Mouse (Mus musculus) forebrain, embryonic 10.5 days (tissue): Measurements from ENCODE around the gene Nfib. TPM values are rescaled to one million over a fixed set of nuclear protein-coding genes. Genes with fewer than 3 reads are reported as not detected.
A peak's percentile ranks its signal among the peaks of the same experiment; 100 is the strongest.

ENCODE experiments used
- DNase-seq: peaks from one replicate; pipeline ENCODE4 v3.0.0-alpha.2; 2017; ENCODE audit warnings: low spot score; ENCODE audit errors: extremely low spot score
- H3K27ac ChIP-seq: fragments of 300-500 bp; sonication (generic); 2 replicates; pipeline ENCODE4 v1.5.1; 2016; ENCODE audit warnings: mild to moderate bottlenecking
- H3K27me3 ChIP-seq: fragments of 300-500 bp; sonication (generic); 2 replicates; pipeline ENCODE4 v1.6.1; 2016; ENCODE audit warnings: mild to moderate bottlenecking; ENCODE audit not compliant: poor library complexity, severe bottlenecking
- H3K36me3 ChIP-seq: fragments of 300-500 bp; sonication (generic); replicated peaks from 2 replicates; pipeline ENCODE4 v1.6.1; 2016; ENCODE audit warnings: mild to moderate bottlenecking, moderate library complexity
- H3K4me1 ChIP-seq: fragments of 300-500 bp; sonication (generic); 2 replicates; pipeline ENCODE4 v1.6.1; 2016
- H3K4me3 ChIP-seq: fragments of 300-500 bp; sonication (generic); 2 replicates; pipeline ENCODE4 v1.5.1; 2016; ENCODE audit warnings: mild to moderate bottlenecking, moderate library complexity
- H3K9me3 ChIP-seq: fragments of 300-500 bp; sonication (generic); 2 replicates; pipeline ENCODE4 v1.6.1; 2016; ENCODE audit warnings: mild to moderate bottlenecking, moderate library complexity
- WGBS: fragments of 180-500 bp; shearing (Covaris S2); methylation state at CpG from one replicate; pipeline ENCODE4 v1.1.7; 2016; 5-methylcytosine and 5-hydroxymethylcytosine counted together
- polyA plus RNA-seq: library from polyadenylated mRNA; unstranded; fragments of >200 nt; fragmentation: Nextera tagmentation; extraction: Ambion mirVana; gene quantifications from 2 replicates; pipeline ENCODE4 v1.2.1, GENCODE M21; 2016

Nfib gene
- polyA plus RNA-seq, 1 experiment from 2014 or later: 21.8 TPM

DNA sequence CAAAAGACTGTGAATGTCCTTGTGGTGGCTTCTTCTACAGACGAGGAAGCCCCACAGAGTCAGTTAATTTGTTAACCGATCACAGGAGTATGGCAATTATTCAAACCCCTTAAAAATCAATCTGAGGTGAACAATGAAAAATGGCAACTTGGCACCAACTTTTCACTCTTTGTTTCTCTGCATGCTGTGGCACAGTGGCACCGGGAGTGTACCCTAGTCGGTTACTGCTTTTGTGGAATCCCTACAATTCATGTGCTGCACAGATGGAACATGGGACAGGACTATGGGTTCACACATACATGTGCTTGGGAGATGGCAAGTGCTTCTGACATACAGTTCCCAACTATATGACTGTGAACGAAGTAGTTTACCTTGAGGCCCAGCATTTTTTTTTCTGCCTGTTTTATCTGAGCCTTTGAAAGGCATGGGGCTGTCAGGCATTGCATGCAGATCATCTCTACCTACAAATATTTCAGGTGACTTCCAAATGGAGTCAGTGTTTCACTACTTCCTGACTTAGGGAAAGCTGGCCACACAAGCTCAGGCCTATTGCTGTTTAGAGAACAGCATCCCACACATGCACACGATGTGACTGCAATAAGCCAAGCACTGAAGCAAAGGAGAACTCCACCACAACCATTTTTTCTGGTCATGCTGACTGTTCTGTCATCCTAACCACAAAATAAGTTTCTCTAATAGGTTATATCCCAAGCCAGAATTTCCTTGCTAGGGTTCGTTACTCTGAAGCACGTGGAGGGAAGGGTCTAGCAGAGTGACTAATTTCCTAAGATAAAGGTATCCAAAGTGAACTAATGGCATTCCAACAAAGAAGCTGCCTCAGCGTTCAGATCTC lies 205.6 kb downstream of the Nfib start:
- no peaks in the 10 kb centered on the region for H3K9me3 ChIP-seq
- H3K27me3 ChIP-seq: peaks cover 25% of the 10 kb centered on the region
- 68% methylated on average over 9 of the region's 9 CpGs for WGBS
- H3K36me3 ChIP-seq: peaks cover 36% of the 10 kb centered on the region
- H3K4me1 ChIP-seq: peaks cover 54% of the 10 kb centered on the region
- H3K4me3 ChIP-seq: peak overlapping the region; percentile 83; the same call in 1 of the 2 replicates
- no peak overlapping the region for H3K27ac ChIP-seq
- no peak for DNase-seq

DNA sequence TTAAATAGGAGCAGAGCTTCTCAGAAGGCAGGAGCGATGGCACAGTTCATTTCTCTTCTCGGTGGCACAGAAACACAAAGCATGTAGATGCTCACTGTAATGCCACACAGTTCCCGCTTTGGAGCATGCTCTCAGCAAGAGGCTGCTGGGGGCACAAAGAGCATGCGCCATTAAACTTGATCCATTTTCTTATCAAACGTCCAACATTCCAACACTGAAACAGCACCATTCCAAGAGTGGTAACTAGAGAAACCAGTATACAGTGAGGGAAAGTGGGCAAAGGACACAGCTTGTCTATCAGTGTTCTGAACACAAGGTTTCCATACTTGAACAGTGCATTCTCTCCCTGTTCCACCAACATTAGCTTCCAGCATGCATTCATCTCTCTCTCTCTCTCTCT lies 206.3 kb downstream of the Nfib start:
- 84% methylated on average over 5 of the region's 5 CpGs for WGBS
- DNase-seq: no peak
- Histone ChIP-seq H3K4me3 (no peak overlapping the region), H3K4me1 (peaks cover 55% of the 10 kb centered on the region), H3K27me3 (peaks cover 22% of the 10 kb centered on the region), H3K27ac (no peak overlapping the region), H3K36me3 (peaks cover 36% of the 10 kb centered on the region), H3K9me3 (no peaks in the 10 kb centered on the region)

DNA sequence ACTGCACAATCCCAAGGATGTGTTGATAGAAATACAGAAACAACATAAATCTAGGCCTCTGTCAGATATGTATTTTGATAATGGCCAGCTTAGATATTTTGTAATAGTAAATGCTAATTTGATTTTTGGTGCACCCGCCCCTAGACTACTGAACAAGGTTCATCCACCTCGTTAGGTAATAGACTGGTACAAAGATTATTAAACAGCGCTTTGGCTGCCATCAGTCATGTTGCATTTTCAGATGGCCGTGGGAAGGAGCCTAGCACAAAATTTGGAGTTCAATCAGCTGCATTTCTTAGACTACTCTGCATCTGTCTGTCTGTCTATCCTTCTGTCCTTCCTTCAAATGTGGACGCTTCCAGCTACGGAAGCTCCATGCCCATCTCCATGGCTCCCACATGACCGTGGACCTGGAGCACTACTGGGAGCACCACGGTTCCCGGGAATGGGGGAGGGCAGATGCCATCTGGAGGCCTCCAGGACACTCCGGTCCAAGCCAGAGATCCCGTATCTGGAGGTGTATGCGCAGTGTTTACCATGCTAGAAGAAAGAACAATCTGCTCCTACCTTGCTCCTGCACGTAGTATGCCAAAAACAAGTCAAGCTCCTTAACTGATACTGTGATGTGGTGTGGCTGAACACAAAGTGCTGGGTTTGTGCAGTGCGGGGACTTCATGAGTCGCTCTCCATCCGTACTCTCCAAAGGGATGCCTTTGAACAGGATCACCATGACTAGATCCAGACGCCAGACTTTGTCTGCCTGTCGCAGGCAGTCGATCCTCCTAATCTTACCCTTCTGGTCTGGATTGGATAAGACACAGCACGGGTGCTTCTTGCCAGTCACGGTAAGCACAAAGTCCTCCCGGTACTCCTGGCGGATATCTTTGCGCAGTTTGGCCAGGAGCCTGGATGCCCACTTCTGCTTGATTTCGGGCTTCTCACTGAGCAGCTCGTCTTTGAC lies 207.6 kb downstream of the Nfib start:
- DNase-seq: no peak
- H3K4me3 ChIP-seq: no peak overlapping the region
- peaks cover 60% of the 10 kb centered on the region for H3K4me1 ChIP-seq

DNA sequence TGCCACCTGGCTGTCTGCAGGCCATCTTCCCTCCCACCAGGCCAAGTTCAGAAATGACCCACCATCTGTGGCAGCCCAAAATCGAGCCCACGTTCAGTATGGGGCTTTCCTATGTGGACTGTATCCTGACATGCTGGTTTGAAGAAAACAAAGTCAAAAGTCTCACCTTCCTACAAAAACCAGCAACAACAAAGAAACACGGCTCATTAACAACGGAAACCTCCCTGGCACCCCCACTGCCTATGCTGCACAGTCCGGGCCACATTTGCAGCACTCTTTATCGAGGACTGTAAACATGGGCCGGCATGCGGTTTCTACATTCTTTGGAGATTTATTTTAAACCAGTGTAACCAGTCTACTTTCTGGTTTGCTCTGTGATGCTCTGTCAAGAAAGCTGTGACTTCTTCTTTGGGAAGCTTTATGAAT lies 208.4 kb downstream of the Nfib start:
- peaks cover 3% of the 10 kb centered on the region; the same call in 1 of the 2 replicates for H3K27me3 ChIP-seq
- peaks cover 39% of the 10 kb centered on the region for H3K36me3 ChIP-seq
- no peak overlapping the region for H3K27ac ChIP-seq
- no peak overlapping the region for H3K4me3 ChIP-seq
- 91% methylated on average over 8 of the region's 8 CpGs for WGBS
- DNase-seq: no peak
- H3K9me3 ChIP-seq: no peaks in the 10 kb centered on the region
- peaks cover 57% of the 10 kb centered on the region for H3K4me1 ChIP-seq

More for the DNA sequence above, 207.6 kb downstream of the Nfib start:
- H3K36me3 ChIP-seq: peaks cover 36% of the 10 kb centered on the region
- peaks cover 11% of the 10 kb centered on the region for H3K27me3 ChIP-seq
- H3K27ac ChIP-seq: no peak overlapping the region
- H3K9me3 ChIP-seq: no peaks in the 10 kb centered on the region
- 89% methylated on average over 26 of the region's 26 CpGs for WGBS

DNA sequence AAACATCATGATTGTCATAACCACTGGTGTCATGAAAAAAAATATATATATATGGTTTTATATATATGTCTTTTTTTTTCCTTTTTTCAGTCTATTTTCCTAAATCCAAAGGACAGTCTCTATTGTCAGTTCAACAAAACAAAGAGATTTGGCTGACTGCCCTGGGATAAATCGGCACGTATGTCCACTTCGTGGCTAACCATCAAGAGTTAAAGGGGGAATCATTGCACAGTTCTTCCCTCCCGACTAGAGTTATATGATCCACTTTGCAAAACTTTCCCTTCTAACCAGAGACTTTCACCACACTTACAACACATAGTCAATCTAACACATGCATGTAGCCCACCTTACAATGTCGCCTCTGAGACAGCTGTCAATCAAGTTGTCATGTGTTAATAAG lies 209.2 kb downstream of the Nfib start:
- no peak for DNase-seq
- H3K36me3 ChIP-seq: peaks cover 39% of the 10 kb centered on the region
- H3K27me3 ChIP-seq: no peaks in the 10 kb centered on the region
- no peak overlapping the region for H3K27ac ChIP-seq
- no peak overlapping the region for H3K4me3 ChIP-seq
- H3K4me1 ChIP-seq: peaks cover 50% of the 10 kb centered on the region
- WGBS: 94% methylated on average over 5 of the region's 5 CpGs
- no peaks in the 10 kb centered on the region for H3K9me3 ChIP-seq

DNA sequence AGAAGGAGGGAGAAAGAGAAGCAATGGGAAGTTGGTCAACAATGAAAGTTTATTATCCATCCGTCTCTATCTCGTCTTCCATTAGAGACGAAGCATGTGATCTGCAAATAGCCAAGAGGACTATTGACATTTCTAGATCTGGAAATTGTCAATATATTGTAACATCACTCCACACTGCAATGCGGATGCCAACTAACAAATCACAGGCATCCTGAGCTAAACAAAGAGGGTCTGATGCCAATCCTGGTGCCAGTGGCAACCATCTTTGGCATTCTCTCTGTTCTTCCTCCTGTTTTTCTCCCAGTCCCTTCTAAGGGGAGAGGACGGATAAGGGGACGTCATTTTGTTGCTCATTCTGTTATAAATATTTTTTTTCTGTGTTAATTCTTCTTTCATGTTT lies 209.9 kb downstream of the Nfib start:
- Histone ChIP-seq H3K4me1 (peaks cover 42% of the 10 kb centered on the region), H3K27ac (no peak overlapping the region), H3K27me3 (no peaks in the 10 kb centered on the region), H3K4me3 (no peak overlapping the region), H3K36me3 (peaks cover 39% of the 10 kb centered on the region), H3K9me3 (no peaks in the 10 kb centered on the region)
- DNase-seq: no peak
- WGBS: 93% methylated on average over 6 of the region's 6 CpGs

DNA sequence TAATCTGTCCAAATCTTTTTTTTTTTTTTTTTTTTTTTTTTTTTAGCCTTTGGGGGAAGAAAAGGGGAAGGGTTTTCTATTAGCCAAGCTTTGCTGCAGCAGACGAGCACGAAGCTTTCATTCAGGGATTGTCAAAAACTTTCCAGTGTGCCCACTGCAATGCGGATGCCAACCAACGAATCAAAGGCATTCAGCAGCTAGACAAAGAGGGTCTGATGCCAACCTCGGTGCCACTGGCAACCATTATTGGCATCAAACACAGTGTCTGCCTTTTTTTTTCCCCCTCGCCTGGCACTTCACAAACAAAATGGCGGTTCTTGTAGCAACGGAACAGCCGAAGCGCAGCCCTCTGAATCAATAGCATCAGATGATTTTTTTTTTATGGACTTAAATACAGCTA lies 210.7 kb downstream of the Nfib start:
- H3K4me1 ChIP-seq: peaks cover 39% of the 10 kb centered on the region
- H3K4me3 ChIP-seq: no peak overlapping the region
- peaks cover 39% of the 10 kb centered on the region for H3K36me3 ChIP-seq
- H3K27me3 ChIP-seq: no peaks in the 10 kb centered on the region
- no peak overlapping the region for H3K27ac ChIP-seq
- no peaks in the 10 kb centered on the region for H3K9me3 ChIP-seq
- no peak for DNase-seq
- WGBS: 95% methylated on average over 10 of the region's 10 CpGs

DNA sequence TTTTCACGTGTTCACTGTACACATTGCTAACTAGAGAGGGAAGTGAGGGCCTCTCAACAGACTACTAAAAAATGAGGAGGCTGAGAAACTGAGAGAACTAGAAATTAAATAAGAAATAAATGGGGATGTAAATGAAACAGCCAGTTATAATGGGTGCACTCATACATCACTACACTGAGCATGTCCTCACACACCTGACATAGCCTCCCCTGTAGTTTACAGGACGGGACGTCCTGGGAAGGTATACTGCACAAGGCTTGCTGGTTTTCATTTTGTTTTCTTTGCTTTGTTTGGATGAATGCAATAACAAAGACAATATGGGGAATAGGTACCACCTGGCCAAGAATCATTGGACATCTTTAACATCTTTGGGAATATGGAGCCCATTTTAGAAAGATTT lies 211.1 kb downstream of the Nfib start:
- 89% methylated on average over 3 of the region's 3 CpGs for WGBS
- no peaks in the 10 kb centered on the region for H3K9me3 ChIP-seq
- no peaks in the 10 kb centered on the region for H3K27me3 ChIP-seq
- peaks cover 39% of the 10 kb centered on the region for H3K36me3 ChIP-seq
- DNase-seq: no peak
- no peak overlapping the region for H3K27ac ChIP-seq
- H3K4me1 ChIP-seq: peaks cover 37% of the 10 kb centered on the region
- no peak overlapping the region for H3K4me3 ChIP-seq

DNA sequence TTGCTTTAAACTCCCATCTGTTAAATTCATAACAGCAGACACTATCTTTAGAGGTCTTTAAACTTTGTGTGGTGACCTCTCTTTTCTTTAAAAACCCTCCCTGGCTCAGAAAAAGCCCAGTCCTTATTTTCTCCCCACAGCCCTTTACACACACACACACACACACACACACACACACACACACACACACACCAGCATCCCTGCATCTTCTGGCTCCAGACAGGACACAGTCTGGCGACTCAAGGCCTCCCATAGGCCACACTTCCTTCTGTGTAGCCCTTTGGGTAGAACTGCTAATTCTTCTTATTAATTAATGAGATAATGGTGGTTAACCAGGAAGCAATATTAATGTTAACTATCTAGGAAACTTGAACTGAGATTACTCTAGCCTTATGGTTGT lies 211.7 kb downstream of the Nfib start:
- WGBS: 83% methylated on average over 1 of the region's 1 CpGs
- Histone ChIP-seq H3K4me1 (peaks cover 31% of the 10 kb centered on the region), H3K27ac (no peak overlapping the region)

DNA sequence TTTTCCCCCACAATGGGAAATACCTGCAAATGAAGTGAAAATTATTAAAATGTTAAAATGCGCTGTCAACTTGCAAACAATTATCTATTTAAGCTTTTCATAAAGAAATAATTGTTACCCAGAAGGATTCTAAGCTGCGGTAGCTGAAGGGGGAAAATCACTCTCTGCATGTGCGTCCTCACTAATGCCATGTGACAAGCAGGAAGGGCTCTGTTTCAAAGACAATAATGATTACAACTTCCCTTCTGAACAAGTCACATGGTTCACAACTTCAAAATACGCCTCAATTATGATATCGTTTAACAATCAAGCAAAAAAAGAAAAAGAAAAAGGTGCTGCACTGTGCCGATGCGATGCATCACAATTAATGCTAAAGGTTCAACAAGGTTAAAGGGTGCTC lies 212.2 kb downstream of the Nfib start:
- no peak for DNase-seq
- WGBS: 88% methylated on average over 7 of the region's 7 CpGs
- Histone ChIP-seq H3K27ac (no peak overlapping the region), H3K36me3 (peaks cover 34% of the 10 kb centered on the region), H3K4me1 (peaks cover 31% of the 10 kb centered on the region), H3K9me3 (no peaks in the 10 kb centered on the region), H3K4me3 (no peak overlapping the region), H3K27me3 (no peaks in the 10 kb centered on the region)

More for the DNA sequence above, 211.7 kb downstream of the Nfib start:
- Histone ChIP-seq H3K36me3 (peaks cover 39% of the 10 kb centered on the region), H3K9me3 (no peaks in the 10 kb centered on the region), H3K4me3 (no peak overlapping the region), H3K27me3 (no peaks in the 10 kb centered on the region)
- no peak for DNase-seq

DNA sequence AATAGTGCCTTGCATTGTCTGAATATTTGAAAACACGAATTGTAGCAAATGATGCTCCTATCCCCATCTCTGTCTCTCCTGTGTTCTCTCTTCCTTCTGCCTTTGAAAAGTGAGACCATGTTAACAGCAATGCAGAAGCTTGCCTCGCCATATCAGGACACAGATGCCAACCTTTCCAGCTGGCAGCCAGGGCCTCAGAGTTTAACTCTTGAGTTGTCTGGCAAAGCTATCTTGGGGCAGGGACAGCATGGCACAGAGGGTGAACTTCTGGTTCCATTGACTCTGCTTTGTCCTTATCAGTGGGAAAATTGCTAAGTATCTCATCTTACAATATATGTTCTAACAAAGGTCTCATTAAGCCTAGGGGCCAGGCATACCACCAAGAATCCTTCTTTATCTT lies 212.8 kb downstream of the Nfib start:
- 86% methylated on average over 2 of the region's 2 CpGs for WGBS
- peaks cover 34% of the 10 kb centered on the region for H3K36me3 ChIP-seq
- H3K27ac ChIP-seq: no peak overlapping the region
- no peaks in the 10 kb centered on the region for H3K9me3 ChIP-seq
- H3K27me3 ChIP-seq: no peaks in the 10 kb centered on the region
- H3K4me1 ChIP-seq: peaks cover 25% of the 10 kb centered on the region
- DNase-seq: no peak
- H3K4me3 ChIP-seq: no peak overlapping the region

DNA sequence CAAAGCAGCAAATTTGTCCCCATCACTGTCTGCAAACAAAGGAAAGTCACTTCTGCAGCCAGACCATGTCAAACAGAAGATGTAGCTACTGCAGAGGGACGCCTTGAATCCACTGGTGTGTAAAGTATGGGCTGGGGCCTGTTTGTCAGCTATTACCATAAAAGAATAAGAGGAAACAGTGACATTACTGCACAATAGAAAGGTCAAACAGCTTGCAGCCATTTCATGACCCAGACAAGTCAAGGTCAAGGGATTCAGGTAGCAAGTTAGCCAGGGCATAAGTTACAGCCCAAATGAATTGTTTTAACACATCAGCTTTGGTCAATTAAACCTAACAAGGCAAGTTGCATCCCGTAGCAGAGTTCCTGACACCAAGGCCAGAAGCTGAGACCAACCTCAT lies 215.6 kb downstream of the Nfib start:
- 39% methylated on average over 2 of the region's 2 CpGs for WGBS

More for the DNA sequence above, 215.6 kb downstream of the Nfib start:
- Histone ChIP-seq H3K9me3 (peaks cover 4% of the 10 kb centered on the region; the same call in 1 of the 2 replicates), H3K4me3 (no peak overlapping the region), H3K36me3 (peaks cover 31% of the 10 kb centered on the region), H3K27ac (no peak overlapping the region), H3K4me1 (peaks cover 25% of the 10 kb centered on the region), H3K27me3 (no peaks in the 10 kb centered on the region)
- DNase-seq: no peak
